Mouse (Mus musculus) embryo, embryonic 10 days (tissue): ENCODE data around the gene Tmed10.
A peak's percentile ranks its signal among the peaks of the same experiment; 100 is the strongest.

ENCODE experiments used
- DNase-seq: peaks from one replicate; pipeline ENCODE4 v3.0.0-alpha.2; 2015; ENCODE audit warnings: low spot score

Gene Tmed10

DNA sequence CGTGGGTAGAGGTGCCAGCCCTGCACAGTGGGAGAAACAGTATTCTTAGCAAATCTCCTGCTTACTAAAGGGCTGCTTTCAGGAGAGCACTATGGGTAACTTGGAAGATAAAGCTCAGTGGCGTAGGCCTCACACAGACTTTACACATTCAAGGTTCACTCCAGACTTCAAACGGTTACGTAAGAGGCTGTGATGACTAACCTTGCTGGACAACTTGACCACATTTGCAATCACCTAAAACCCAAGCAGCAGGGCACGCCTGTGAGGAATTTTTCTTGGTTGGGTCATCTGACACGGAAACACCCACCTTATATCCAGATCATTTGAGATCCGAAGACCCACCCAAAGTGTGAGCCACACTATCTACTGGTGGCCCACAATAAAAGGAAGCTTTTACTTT is 44.5 kb downstream of the Tmed10 start:
- no peak for DNase-seq

- no peak for DNase-seq
These were observed 66.0 kb downstream of the Tmed10 start for GRCm38 (mm10) chr12:85308651-85309050.

GRCm38 (mm10) chr12:85305247-85305892 is 69.3 kb downstream of the Tmed10 start:
- peak; percentile 91 for DNase-seq

DNA sequence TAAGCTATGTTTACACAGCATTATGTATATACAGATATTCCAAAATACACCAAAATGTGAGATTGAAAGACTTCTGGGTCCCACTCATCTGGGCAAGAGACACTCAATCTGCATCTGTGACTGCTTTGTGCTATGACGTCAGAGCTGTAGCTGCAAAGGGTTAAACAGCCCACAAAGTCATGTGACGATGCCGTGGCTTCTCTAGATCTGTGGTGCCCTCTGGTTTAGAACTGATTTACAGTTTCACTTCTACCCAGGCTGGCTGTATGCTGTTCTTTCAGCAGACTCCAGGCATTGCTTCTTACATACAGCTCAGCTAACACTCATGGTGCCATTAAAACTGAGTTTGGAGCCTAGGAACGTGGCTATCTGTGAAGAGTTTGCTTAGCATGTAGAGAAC is 69.9 kb downstream of the Tmed10 start:
- no peak for DNase-seq

- DNase-seq: no peak
These were observed 71.4 kb downstream of the Tmed10 start for GRCm38 (mm10) chr12:85303256-85303655.

- no peak for DNase-seq
These were observed 75.8 kb downstream of the Tmed10 start for GRCm38 (mm10) chr12:85298835-85299180.

GRCm38 (mm10) chr12:85298127-85298834 is 76.4 kb downstream of the Tmed10 start:
- DNase-seq: peak; percentile 68

GRCm38 (mm10) chr12:85297345-85297997 is 77.2 kb downstream of the Tmed10 start:
- no peak for DNase-seq

DNA sequence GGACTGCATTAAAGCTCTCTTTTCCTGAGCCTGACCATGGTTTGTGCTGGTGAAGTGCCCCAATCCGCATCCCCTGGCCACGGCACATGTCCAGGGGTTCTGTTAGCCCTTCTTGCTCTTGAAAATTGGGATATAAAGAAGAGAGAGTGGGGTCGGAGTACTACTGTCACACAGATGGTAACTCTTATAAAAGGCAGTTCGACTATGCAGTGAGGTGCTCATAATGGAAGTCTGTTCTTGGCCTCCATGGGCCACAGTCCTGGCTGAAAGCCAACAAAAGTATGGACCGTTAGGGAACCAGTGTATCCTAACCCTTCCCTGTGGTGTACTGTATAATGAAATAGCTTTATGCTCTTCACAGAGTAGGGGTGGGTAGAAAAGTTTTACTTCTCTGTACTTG is 77.7 kb downstream of the Tmed10 start:
- no peak for DNase-seq

DNA sequence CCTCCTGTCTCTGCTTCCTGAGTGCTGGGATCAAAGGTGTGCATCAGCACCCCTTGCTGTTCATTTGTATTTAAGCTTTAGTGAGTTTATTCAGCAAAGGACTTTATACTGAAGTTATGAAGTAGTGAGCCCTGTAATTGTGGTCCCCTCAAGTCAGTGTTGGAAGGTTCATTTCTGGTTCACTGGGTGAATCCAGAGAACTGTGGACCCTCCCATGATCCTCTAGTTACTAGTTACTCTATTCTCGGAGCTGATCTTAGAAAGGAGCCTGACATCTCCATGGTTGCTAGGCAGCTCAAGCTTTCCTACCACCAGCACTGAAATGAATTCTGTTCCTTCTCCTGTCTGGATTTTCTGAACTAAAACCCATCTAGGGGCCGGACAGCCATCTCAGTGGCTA is 79.1 kb downstream of the Tmed10 start:
- DNase-seq: no peak

DNA sequence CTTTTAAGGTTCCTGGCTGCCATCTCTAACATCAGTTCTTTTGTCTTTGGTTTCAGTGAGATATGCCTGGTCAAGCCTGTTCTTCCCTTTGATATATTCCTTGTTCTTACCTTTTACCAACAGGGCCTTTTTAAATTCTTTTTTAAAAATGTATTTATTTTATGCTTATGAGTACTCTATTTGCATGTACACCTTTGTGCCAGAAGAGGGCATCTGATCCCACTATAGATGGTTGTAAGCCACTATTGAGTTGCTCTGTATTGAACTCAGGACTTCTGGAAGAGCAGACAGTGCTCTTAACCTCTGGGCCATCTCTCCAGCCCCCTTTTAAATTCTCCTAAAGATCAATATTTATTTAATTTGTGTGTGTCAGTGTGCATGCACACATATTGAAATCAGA is 81.7 kb downstream of the Tmed10 start:
- DNase-seq: no peak

GRCm38 (mm10) chr12:85292288-85292687 is 82.4 kb downstream of the Tmed10 start:
- no peak for DNase-seq

GRCm38 (mm10) chr12:85291541-85291940 is 83.1 kb downstream of the Tmed10 start:
- no peak for DNase-seq

DNA sequence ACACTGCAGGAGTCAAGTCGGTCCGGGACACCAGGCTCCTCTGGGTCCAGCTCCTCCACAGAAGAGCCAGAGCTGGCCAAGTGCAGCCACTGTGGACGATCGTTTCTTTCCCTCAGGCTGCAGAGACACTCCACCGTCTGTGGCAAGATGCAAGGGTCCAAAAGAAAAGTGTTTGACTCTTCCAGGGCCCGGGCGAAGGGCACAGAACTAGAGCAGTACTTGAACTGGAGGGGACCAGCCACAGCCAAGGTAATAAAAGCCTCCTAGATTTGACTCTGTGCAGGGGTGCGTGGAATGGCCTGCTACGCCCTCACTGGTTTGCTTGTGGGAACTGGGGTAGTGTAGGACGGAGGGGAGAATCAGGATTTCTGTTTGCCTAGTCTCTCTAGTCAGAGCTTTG is 84.0 kb downstream of the Tmed10 start:
- no peak for DNase-seq
